Mouse (Mus musculus): ENCODE results near the gene Gm45785. TPM values are rescaled to one million over a fixed set of nuclear protein-coding genes. Genes with fewer than 3 reads are reported as not detected.
A peak's percentile ranks its signal among the peaks of the same experiment; 100 is the strongest.
"Not testable (repeated sequence)": the region's sequence is repeated elsewhere in the genome, so short reads cannot be mapped to it uniquely, and the experiment has no call there.

Gene Gm45785
- polyA plus RNA-seq, 1 experiment from 2014 or later: not detected

DNA sequence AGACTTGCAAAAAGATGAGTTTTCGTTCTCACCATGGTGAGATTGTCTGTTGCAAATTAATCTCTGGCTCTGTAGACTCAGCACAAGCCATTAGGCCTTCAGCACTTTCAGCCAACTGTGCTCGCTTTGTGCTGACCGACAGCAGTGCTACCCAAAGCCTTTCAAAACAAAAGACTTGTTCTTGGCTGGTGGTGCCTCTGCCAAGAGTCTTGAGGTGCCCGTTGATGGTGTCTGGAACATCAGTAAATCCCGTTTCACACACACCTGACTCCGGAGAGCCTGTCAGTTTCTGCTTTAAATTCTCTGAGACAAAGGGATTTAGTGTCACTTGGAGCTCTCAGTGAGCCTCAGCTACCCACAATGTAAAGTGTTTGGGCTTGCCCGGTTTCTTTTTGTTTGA is 37.9 kb upstream of the Gm45785 start:
- H3K27ac ChIP-seq (ENCODE audit: low read length): no peak overlapping the region
- H3K9ac ChIP-seq (replicated peaks; ENCODE audit: low read depth, low read length): no peak overlapping the region
- ATAC-seq (ENCODE audit: insufficient number of reproducible peaks, insufficient read depth, low FRiP score, low read depth): no peak
- H3K4me3 ChIP-seq (ENCODE audit: low read depth, low read length): no peak overlapping the region
- H3K4me2 ChIP-seq (replicated peaks; ENCODE audit: low read depth, low read length): no peak overlapping the region
- 91% methylated on average over 7 of the region's 7 CpGs for WGBS
- no peaks in the 10 kb centered on the region for H3K27me3 ChIP-seq (ENCODE audit: control insufficient read depth, insufficient read depth, low read length)
- no peaks in the 10 kb centered on the region for H3K9me3 ChIP-seq (ENCODE audit: control insufficient read depth, low read depth, low read length)
- H3K36me3 ChIP-seq (ENCODE audit: control insufficient read depth, insufficient read depth, low read length): peaks cover 58% of the 10 kb centered on the region
- no peaks in the 10 kb centered on the region for H3K4me1 ChIP-seq (ENCODE audit: control insufficient read depth, insufficient read depth, low read length)

DNA sequence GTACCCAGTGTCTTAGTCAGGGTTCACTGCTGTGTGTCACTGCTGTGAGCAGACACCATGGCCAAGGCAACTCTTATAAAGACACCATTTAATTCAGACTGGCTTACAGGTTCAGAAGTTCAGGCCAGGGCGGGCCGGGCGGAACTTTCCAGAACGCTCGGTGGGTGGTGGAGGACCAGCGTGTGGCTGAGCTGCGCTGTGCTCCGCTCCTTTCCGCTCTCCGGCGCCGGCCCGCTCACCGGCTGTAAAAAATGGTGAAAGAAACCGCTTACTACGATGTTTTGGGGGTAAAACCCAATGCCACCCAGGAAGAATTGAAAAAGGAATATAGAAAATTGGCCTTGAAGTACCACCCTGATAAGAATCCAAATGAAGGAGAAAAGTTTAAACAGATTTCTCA is 34.5 kb upstream of the Gm45785 start:
- H3K36me3 ChIP-seq (ENCODE audit: control insufficient read depth, insufficient read depth, low read length): peaks cover 51% of the 10 kb centered on the region
- not testable (repeated sequence) for H3K9ac ChIP-seq (replicated peaks; ENCODE audit: low read depth, low read length); H3K27ac ChIP-seq (ENCODE audit: low read length); H3K4me2 ChIP-seq (replicated peaks; ENCODE audit: low read depth, low read length); ATAC-seq (ENCODE audit: insufficient number of reproducible peaks, insufficient read depth, low FRiP score, low read depth); H3K9me3 ChIP-seq (ENCODE audit: control insufficient read depth, low read depth, low read length); H3K4me3 ChIP-seq (ENCODE audit: low read depth, low read length); H3K27me3 ChIP-seq (ENCODE audit: control insufficient read depth, insufficient read depth, low read length); H3K4me1 ChIP-seq (ENCODE audit: control insufficient read depth, insufficient read depth, low read length)
- 97% methylated on average over 16 of the region's 16 CpGs for WGBS

DNA sequence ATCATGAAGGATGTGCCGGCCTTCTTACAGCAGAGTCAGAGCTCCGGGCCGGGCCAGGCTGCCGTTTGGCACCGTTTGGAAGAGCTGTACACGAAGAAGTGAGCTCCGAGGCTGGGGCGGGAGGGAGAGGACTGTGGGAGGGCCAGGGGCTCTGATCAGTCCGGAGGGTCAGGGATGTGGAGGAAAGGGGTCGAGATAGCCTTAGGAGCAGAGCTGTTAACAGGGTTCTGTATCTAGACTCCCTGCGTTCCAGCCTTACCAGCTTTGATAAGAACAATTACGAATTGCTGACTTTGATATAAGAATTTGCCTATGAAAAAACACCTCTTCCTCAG is 26.3 kb upstream of the Gm45785 start:
- Histone ChIP-seq H3K36me3 (ENCODE audit: control insufficient read depth, insufficient read depth, low read length) (peaks cover 11% of the 10 kb centered on the region; the same call in 1 of the 2 replicates), H3K27me3 (ENCODE audit: control insufficient read depth, insufficient read depth, low read length) (no peaks in the 10 kb centered on the region), H3K4me2 (replicated peaks; ENCODE audit: low read depth, low read length) (peak overlapping the region; percentile 59), H3K4me3 (ENCODE audit: low read depth, low read length) (peak overlapping the region; percentile 79), H3K27ac (ENCODE audit: low read length) (peak overlapping the region; percentile 85; the same call in 1 of the 2 replicates), H3K9me3 (ENCODE audit: control insufficient read depth, low read depth, low read length) (no peaks in the 10 kb centered on the region), H3K4me1 (ENCODE audit: control insufficient read depth, insufficient read depth, low read length) (peaks cover 7% of the 10 kb centered on the region; the same call in 1 of the 2 replicates), H3K9ac (replicated peaks; ENCODE audit: low read depth, low read length) (peak overlapping the region; percentile 51)
- WGBS: 2% methylated on average over 12 of the region's 12 CpGs
- ATAC-seq (ENCODE audit: insufficient number of reproducible peaks, insufficient read depth, low FRiP score, low read depth): peak; percentile 56

DNA sequence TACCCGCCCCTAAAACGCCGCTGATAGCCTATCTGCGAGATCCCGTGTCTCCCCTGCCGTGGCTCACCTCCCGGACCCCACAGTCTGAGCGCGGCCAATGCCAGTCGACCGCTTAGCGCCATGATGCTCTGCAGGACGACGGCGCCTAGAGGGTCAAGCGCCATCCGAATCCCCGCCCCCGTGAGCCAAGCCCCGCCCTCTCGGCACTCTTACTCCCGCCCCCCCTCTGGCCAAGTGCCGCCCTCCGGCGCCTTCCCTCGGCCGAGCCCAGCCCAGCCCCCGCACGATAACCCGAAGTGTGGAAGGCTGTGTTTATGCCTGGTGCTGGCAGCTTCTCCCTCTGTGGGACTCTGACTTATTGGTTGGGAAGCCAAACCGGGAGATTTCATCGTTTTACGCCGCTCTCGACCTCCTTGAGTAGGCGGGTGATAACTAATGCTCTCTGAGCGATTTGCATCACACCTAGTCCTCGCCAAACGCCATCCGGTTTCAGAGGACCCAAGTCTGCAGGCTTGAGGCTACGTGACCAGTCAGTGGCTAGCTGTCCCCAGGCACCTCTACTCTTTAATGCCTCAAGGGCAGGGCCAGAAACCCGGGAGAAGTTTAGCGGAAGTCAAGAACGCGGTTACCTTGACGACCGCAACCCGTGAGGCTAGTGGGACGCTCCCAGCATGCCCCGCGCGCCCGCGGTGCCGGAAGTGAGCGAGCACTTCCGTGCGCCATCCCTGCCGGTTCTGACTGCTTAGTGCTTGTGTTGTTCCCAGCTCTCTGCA is 25.8 kb upstream of the Gm45785 start, which contains the start of the genes Psmd13 and Sirt3:
TSS of gene Psmd13 (plus strand) at position 273 of the 773 bp plus-strand sequence.
TSS of gene Sirt3 (minus strand) at position 614 of the 773 bp plus-strand sequence.
- Histone ChIP-seq H3K9ac (replicated peaks; ENCODE audit: low read depth, low read length) (peak within 1 kb of the TSS; percentile 66), H3K27ac (ENCODE audit: low read length) (peak within 1 kb of the TSS; percentile 85), H3K27me3 (ENCODE audit: control insufficient read depth, insufficient read depth, low read length) (no peaks in the 10 kb centered on the region), H3K4me3 (ENCODE audit: low read depth, low read length) (peak within 1 kb of the TSS; percentile 79), H3K4me2 (replicated peaks; ENCODE audit: low read depth, low read length) (peak within 1 kb of the TSS; percentile 59), H3K36me3 (ENCODE audit: control insufficient read depth, insufficient read depth, low read length) (peaks cover 7% of the 10 kb centered on the region; the same call in 1 of the 2 replicates), H3K9me3 (ENCODE audit: control insufficient read depth, low read depth, low read length) (no peaks in the 10 kb centered on the region), H3K4me1 (ENCODE audit: control insufficient read depth, insufficient read depth, low read length) (peaks cover 7% of the 10 kb centered on the region; the same call in 1 of the 2 replicates)
- ATAC-seq (ENCODE audit: insufficient number of reproducible peaks, insufficient read depth, low FRiP score, low read depth): peak; percentile 95
- WGBS: under 1% methylated on average over 59 of the region's 59 CpGs

DNA sequence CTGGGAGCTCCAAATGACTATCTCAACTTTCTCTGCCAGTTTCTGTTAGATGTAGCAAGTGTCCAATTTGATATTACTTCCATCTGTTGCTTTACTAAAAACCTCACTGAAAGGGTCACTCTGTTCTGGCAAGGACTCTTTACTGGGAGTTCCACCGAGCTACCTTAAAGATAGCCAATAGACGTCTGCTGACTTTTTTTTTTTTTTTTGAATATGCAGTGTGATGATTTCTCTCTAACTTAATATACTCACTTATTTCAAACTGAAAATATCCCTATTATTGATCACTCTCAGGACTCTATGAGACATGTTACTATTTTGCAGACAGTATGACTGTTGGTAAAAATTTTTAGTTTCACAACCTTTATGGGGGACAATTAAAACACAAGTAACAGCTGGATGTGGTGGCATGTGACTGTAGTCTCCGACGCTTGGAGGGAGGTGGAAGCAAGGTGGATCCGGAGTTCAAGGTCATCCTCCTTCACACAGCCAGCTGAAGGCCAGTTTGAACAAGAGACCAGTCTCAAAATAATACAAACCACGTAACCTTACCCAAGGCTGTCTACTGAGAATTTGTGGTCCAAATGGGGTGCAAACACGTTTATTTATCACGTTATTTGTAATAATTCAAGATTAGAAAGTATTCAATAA is 24.9 kb upstream of the Gm45785 start:
- Histone ChIP-seq H3K9me3 (ENCODE audit: control insufficient read depth, low read depth, low read length) (no peaks in the 10 kb centered on the region), H3K4me1 (ENCODE audit: control insufficient read depth, insufficient read depth, low read length) (peaks cover 7% of the 10 kb centered on the region; the same call in 1 of the 2 replicates), H3K4me2 (replicated peaks; ENCODE audit: low read depth, low read length) (peak overlapping the region; percentile 59), H3K9ac (replicated peaks; ENCODE audit: low read depth, low read length) (peak overlapping the region; percentile 19; the same call in 1 of the 2 replicates), H3K27me3 (ENCODE audit: control insufficient read depth, insufficient read depth, low read length) (no peaks in the 10 kb centered on the region), H3K36me3 (ENCODE audit: control insufficient read depth, insufficient read depth, low read length) (peaks cover 4% of the 10 kb centered on the region; the same call in 1 of the 2 replicates), H3K27ac (ENCODE audit: low read length) (no peak overlapping the region; the same call in 1 of the 2 replicates), H3K4me3 (ENCODE audit: low read depth, low read length) (peak overlapping the region; percentile 79)
- WGBS: 15% methylated on average over 8 of the region's 8 CpGs
- no peak for ATAC-seq (ENCODE audit: insufficient number of reproducible peaks, insufficient read depth, low FRiP score, low read depth)

DNA sequence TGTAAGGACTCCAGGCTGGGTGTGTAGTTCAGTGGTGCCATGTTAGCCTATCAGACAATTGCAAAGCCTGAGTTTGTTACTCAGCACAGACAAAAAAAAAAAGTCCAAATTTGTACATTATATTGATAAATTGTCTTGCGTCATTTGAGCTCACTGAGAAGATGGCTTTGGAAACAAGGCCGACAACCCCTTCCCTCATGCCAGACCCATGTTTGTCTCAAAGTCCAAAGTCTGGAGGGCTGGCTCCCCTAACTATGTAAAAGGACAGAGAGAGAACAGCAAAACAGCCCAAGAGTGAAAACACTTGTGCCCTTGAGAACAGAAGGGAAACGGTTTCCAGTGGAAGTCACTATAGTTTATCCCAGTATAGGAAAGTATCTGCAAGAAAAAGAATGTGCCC is 24.3 kb upstream of the Gm45785 start:
- WGBS: 73% methylated on average over 3 of the region's 3 CpGs
- H3K36me3 ChIP-seq (ENCODE audit: control insufficient read depth, insufficient read depth, low read length): peaks cover 9% of the 10 kb centered on the region; the same call in 1 of the 2 replicates
- no peaks in the 10 kb centered on the region for H3K27me3 ChIP-seq (ENCODE audit: control insufficient read depth, insufficient read depth, low read length)
- no peaks in the 10 kb centered on the region for H3K9me3 ChIP-seq (ENCODE audit: control insufficient read depth, low read depth, low read length)
- peaks cover 7% of the 10 kb centered on the region; the same call in 1 of the 2 replicates for H3K4me1 ChIP-seq (ENCODE audit: control insufficient read depth, insufficient read depth, low read length)
- peak overlapping the region; percentile 59; the same call in 1 of the 2 replicates for H3K4me2 ChIP-seq (replicated peaks; ENCODE audit: low read depth, low read length)
- H3K9ac ChIP-seq (replicated peaks; ENCODE audit: low read depth, low read length): no peak overlapping the region
- H3K27ac ChIP-seq (ENCODE audit: low read length): no peak overlapping the region
- no peak for ATAC-seq (ENCODE audit: insufficient number of reproducible peaks, insufficient read depth, low FRiP score, low read depth)
- no peak overlapping the region for H3K4me3 ChIP-seq (ENCODE audit: low read depth, low read length)

DNA sequence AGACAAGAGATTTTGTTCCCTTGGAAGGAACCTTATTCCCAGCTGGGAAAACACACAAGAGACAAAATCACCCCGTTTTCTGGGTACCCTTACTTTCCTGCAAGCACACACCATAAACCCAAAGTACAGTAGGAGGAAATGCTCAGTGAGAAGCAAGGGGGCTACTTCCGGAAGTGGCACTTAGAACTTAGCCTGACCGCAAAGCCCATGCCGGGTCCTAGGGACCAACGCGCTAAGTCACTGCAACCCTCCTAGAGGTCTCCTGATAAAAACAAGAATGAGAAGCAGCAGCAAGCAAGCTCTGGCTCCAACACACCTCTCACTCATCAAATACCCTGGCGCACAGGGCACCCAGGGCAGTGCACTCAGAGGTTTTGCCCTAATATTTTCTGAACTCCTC is 23.2 kb upstream of the Gm45785 start:
- Histone ChIP-seq H3K9me3 (ENCODE audit: control insufficient read depth, low read depth, low read length) (no peaks in the 10 kb centered on the region), H3K4me1 (ENCODE audit: control insufficient read depth, insufficient read depth, low read length) (peaks cover 7% of the 10 kb centered on the region; the same call in 1 of the 2 replicates), H3K36me3 (ENCODE audit: control insufficient read depth, insufficient read depth, low read length) (peaks cover 6% of the 10 kb centered on the region; the same call in 1 of the 2 replicates), H3K27me3 (ENCODE audit: control insufficient read depth, insufficient read depth, low read length) (no peaks in the 10 kb centered on the region), H3K9ac (replicated peaks; ENCODE audit: low read depth, low read length) (no peak overlapping the region), H3K4me2 (replicated peaks; ENCODE audit: low read depth, low read length) (no peak overlapping the region), H3K27ac (ENCODE audit: low read length) (no peak overlapping the region), H3K4me3 (ENCODE audit: low read depth, low read length) (no peak overlapping the region)
- WGBS: 89% methylated on average over 7 of the region's 7 CpGs
- ATAC-seq (ENCODE audit: insufficient number of reproducible peaks, insufficient read depth, low FRiP score, low read depth): no peak

DNA sequence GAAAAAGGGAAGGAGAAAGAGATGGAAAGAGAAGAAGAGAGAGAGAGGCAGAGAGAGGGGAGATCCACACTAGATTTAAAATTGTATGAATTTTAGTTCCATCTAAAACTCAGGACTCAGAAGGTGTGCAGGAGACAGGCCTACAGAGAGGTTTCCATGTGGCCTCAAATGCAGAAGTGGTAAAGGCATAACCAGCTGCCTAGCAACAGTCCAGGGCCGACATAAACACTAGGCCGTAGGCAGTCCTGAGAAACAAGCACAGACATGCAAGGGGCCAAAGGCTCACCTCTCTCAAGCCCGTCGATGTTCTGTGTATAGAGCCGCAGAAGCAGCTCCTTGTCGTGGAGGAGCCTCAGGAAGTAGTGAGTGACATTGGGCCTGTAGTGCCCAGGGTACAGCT is 21.2 kb upstream of the Gm45785 start:
- Histone ChIP-seq H3K4me1 (ENCODE audit: control insufficient read depth, insufficient read depth, low read length) (peaks cover 7% of the 10 kb centered on the region; the same call in 1 of the 2 replicates), H3K9ac (replicated peaks; ENCODE audit: low read depth, low read length) (no peak overlapping the region), H3K27me3 (ENCODE audit: control insufficient read depth, insufficient read depth, low read length) (no peaks in the 10 kb centered on the region), H3K4me2 (replicated peaks; ENCODE audit: low read depth, low read length) (no peak overlapping the region), H3K9me3 (ENCODE audit: control insufficient read depth, low read depth, low read length) (no peaks in the 10 kb centered on the region), H3K4me3 (ENCODE audit: low read depth, low read length) (no peak overlapping the region), H3K36me3 (ENCODE audit: control insufficient read depth, insufficient read depth, low read length) (peaks cover 8% of the 10 kb centered on the region; the same call in 1 of the 2 replicates), H3K27ac (ENCODE audit: low read length) (no peak overlapping the region)
- no peak for ATAC-seq (ENCODE audit: insufficient number of reproducible peaks, insufficient read depth, low FRiP score, low read depth)
- 73% methylated on average over 6 of the region's 6 CpGs for WGBS

Measured in stomach, embryonic 14.5 days (tissue).